Mouse (Mus musculus): ENCODE data around the gene Neurog1. TPM values are rescaled to one million over a fixed set of nuclear protein-coding genes. Genes with fewer than 3 reads are reported as not detected.

The Neurog1 gene
- total RNA-seq, 2 experiments from 2014 or later: not detected

DNA sequence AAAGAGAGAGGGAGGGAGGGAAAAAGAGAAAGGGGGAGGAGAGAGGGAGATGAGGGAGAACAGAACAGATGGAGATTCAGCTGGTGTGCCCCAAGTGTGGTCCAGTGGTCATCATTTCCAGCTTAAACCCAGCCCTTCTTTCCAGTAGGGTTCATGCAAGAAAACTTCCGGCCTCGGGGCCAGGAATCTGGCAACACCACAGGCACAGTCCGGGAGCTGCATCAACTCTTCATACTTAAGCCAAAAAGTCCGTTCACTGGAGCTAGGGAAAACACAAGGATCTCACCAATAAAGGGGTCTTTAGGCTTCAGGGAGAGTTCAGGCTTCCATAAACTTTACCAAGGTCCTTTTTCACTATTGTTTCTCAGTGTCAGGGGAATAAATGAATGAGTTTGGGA is 29.1 kb downstream of the Neurog1 start:
- no peak for ATAC-seq (replicated peaks; ENCODE audit: low FRiP score, low TSS enrichment, poor library complexity, severe bottlenecking)

DNA sequence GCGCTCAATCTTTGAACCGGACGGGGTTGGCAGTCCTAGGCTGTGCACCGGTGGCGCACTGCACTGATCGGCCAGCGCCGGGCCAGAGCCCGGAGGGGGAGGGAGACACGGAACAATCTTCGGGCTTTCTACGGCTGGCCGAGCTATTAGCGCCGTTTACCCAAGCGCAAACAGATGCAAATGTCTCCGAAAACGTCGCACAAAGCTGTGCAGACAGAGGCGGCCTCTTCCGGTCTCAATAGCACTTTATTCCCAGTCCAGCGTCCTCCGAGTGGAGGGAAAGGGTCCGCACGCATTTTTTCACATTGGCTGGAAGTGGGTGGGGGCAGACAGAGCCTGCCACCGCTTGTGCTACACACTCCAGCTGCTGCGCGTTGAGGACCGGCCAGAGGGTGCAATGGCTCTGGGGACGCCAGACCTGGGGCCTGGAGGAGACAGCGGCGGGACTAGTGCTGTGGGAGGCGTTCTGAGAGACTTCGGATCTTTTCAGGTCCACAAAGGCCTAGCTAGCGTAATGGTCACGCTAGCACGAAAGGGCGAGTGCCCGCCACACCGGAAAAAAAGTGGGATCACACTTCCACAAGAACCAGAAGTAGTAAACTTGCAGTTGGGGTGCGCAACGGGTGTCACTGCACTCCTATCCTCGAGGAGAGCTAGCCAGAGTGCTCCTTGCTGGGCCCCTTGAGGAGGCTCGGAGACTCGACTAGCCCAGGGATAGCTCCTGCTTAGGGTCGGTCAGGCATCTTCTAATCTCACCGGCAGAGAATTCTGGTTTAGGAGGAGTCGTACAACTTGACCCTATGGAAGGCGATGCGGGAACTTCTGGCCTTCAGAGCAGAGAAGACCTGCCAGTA is 29.7 kb downstream of the Neurog1 start:
- ATAC-seq (replicated peaks; ENCODE audit: low FRiP score, low TSS enrichment, poor library complexity, severe bottlenecking): no peak

DNA sequence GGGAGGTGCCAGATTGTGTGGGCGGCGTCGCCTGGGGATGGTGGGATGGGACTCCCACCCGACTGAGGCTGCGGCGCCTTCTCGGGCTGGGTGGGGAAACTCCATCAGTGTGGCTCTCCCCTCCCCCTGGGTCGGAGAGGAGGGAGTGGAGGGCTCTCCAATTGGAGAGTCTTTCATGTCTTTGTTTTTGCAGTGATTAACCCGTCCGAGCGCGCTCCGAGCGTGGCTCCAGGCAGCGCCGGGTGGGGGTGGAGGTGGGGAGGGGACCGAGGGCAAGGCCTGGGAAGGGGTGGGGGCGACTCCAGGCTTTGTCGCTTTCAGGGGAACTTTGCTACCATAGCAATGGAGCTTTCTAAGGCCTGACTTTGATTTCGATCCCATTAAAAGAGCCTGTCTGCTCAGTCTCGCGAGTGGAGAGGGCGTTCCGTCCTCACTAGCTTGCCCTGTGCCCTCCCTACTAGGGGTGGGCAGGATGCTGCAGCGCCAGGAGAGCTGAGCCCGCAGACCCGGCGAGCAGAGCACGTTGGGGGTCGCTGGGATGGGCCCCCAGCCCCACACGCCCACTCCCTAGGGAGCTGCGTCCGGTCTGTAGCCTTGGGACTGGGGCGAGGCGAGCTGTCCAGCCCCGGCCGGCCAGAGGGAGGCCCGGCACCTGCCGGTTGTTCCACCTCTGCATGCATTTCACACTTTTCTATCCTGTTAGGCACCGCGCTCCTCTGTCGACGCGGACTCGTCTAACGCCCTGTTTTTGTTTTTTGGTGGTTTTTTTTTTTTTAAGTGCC is 30.6 kb downstream of the Neurog1 start:
- no peak for ATAC-seq (replicated peaks; ENCODE audit: low FRiP score, low TSS enrichment, poor library complexity, severe bottlenecking)

DNA sequence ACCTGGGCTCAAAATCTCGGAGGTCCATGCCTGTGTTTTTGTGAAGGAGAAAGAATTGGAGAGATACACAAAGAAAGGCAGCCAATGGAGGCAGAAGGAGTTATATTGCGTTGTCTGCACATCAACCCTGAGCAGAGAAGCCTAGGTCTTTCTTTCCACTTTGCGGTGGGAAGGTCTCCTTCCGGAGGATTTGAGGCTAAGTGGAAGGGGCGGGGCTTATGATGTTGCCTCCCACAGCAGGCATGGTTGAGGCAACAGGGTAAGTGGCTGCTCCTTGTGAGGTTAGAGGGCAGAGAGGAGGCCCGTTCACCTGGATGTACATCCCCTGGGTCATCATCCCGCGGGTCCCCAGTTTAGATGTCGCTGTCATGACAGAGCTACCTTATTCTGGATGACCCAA is 32.7 kb downstream of the Neurog1 start:
- ATAC-seq (replicated peaks; ENCODE audit: low FRiP score, low TSS enrichment, poor library complexity, severe bottlenecking): no peak

DNA sequence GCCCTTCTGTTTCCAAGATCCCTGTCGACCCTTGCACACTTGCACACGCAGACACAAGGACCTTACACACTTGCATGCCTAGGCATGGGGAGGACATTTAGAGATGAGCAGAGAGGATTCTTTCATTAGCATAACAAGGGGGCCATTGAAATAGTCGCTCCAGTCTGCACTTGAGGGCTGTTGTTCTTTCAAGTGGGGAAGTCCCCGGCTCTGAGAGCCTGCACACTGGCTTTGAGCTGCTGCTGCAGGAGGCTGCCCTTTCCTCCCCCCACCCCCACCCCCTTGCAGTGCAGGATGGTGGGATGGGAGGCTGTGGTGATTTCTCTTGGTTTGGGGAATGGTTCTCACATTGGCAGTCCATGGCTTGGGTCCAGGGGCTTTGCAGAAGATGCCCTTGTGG is 35.9 kb downstream of the Neurog1 start:
- ATAC-seq (replicated peaks; ENCODE audit: low FRiP score, low TSS enrichment, poor library complexity, severe bottlenecking): no peak

DNA sequence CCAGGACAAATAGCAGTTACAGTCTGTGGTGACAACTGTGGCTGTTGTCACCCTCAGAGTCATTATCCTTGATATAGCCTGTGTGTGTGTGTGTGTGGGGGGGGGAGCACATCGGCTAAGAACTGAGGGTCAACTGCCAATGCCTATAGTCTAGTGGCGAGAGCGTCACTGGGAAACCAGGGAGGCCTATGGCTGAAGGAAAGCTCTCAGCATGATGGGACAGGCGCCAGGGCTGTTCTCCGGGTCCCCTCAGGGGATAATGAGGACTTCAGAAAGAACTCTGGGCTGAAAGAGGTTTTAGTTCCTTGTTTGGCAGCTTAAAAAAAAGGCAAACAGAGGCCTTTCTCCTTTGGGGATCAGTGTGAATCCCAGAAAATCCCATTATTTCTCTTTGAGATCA is 37.3 kb downstream of the Neurog1 start:
- ATAC-seq (replicated peaks; ENCODE audit: low FRiP score, low TSS enrichment, poor library complexity, severe bottlenecking): no peak

DNA sequence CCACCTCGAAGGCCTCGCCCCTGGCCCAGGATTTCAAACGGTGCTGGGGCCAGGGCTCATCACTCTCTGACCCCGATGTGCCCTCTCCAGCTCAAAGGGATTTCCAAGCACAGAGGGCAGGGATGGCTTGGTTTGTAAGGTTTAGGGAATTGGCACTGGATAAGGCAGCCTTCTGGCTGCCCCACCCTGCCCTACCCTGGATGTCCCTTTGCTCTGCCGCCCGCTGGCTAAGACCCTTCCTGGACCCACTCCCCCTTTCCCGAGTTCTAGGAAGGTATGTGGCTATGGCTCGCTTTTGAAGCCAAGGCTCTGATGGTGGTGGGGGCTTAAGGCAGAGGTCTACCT is 42.9 kb downstream of the Neurog1 start:
- ATAC-seq (replicated peaks; ENCODE audit: low FRiP score, low TSS enrichment, poor library complexity, severe bottlenecking): no peak

DNA sequence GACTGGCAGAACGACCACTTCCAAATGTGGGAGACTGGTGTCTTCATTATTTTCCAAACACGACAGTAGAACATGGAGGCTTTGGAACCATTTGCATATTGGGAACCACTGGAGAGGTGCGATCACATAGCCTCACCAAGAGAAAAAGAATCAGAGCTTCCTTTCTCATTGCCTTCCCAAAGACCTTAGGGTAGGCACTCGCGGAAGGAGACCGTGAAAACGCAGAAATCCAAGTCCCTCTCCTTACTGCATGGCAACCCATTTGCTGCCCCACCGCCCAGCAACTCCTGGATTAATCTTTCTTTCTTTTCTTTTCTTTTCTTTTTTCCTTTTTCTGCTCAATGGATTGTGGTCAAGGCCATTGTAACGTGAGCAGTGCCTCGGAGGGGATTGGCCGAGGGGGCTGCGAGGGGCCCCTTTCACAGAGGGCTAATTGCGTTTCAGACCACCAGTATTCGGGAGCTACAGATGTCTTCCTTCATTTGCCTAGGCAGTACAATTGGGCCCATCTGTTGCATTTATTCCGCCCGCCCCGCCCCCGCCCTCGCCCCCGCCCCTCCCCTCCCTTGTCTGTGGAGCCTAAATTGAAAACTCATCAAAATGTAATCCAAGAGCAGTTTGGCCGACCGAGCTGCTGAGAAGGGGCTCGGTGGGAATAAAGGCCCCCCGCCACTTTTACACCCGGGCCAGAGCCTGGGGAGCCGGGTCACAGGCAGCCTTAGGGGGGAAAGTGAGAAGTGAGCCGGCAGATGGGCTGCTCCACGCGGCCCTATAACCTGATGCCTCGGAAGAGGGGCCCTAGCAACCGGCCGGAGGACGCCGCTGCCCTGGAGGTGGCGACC is 43.5 kb downstream of the Neurog1 start:
- no peak for ATAC-seq (replicated peaks; ENCODE audit: low FRiP score, low TSS enrichment, poor library complexity, severe bottlenecking)

Other genes with a start within 250 kb of the Neurog1 start
- gene H2afy, start 115.8 kb downstream of the Neurog1 start, total RNA-seq (2014; fragmentation: Nextera tagmentation): 188 and 192 TPM in 2 replicates
- 316 and 323 TPM in 2 replicates for gene H2afy, start 115.8 kb downstream of the Neurog1 start, total RNA-seq (2017)
- 3.1 TPM in 1 of 2 replicates, not detected in the other for gene Tifab, start 73.3 kb downstream of the Neurog1 start, total RNA-seq (2014; fragmentation: Nextera tagmentation)
- gene Tifab, start 73.3 kb downstream of the Neurog1 start, total RNA-seq (2017): 0.23 and 0.56 TPM in 2 replicates
- not detected in 2 replicates for gene Cxcl14, start 44.4 kb upstream of the Neurog1 start, total RNA-seq (2014; fragmentation: Nextera tagmentation)
- gene Cxcl14, start 44.4 kb upstream of the Neurog1 start, total RNA-seq (2017): not detected in 2 replicates
- gene Gm3045, start 174.4 kb upstream of the Neurog1 start, total RNA-seq (2014; fragmentation: Nextera tagmentation): not detected in 2 replicates
- gene Gm3045, start 174.4 kb upstream of the Neurog1 start, total RNA-seq (2017): not detected in 2 replicates
- gene Slc25a48, start 186.2 kb upstream of the Neurog1 start, total RNA-seq (2014; fragmentation: Nextera tagmentation): not detected in 2 replicates
- gene Slc25a48, start 186.2 kb upstream of the Neurog1 start, total RNA-seq (2017): not detected in 2 replicates
- not detected in 2 replicates for gene Il9, start 230.1 kb upstream of the Neurog1 start, total RNA-seq (2014; fragmentation: Nextera tagmentation)
- gene Il9, start 230.1 kb upstream of the Neurog1 start, total RNA-seq (2017): not detected in 2 replicates

All from megakaryocyte-erythroid progenitor cell, adult 5-6 weeks (primary cell).